Mouse (Mus musculus) left cerebral cortex, postnatal 4 days (tissue): ENCODE data around the gene Ntng1. TPM values are rescaled to one million over a fixed set of nuclear protein-coding genes. Genes with fewer than 3 reads are reported as not detected.

Experiments
- DNase-seq: peaks from one replicate; pipeline ENCODE4 v3.0.0-alpha.2; 2022
- intact Hi-C: fragments of 180-260 bp; cut with DNase I; formaldehyde crosslinking; loops from one replicate; pipeline ENCODE4 v1.15.1; 2025
- total RNA-seq, 2 experiments: library from RNA; stranded (reverse); gene quantifications; 2 replicates each; pipeline ENCODE4 v1.2.3; 2021

The Ntng1 gene
- total RNA-seq, 2 experiments from 2014 or later: 17.9 to 24.3 TPM

DNA sequence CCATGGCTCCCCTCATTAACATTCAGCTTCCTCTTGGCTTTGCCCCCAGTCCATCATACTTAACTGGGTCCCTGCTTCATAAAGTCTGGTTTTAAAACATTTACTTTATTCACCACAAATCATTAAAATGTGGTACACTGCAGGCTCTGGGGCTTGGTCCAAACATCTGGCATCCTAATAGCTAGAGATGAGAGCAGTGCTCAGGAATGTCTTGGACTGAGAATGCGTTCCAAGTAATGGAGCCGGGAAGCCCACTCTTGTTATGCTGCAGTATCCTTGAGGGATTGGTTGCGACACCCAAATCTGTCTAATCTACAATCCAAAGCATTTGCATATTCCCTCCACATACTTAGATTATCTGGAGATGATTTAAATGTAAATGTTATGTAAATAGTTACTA lies 207.5 kb downstream of the Ntng1 start:
- no peak for DNase-seq
- intact Hi-C loops: no loop called here

DNA sequence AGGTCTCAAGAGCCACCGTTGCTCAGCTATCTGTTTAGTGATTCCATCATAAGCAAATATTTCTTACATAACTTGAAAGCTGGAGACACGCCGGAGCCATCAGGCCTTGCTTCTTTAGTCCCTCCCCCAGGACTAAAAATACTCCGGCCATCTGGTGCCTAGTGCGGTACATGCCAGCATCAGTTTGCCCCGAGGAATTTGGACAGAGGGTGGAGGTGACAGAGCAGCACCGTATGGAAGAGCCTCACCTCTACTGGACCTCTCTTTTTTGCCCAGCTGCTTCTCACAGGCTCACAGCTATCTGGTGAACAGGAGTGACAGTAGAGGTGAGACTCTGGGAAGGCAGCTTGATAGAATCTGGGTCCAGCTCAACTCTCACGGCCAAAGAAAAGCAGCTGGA lies 211.6 kb downstream of the Ntng1 start:
- intact Hi-C loops: no loop called here
- peak; percentile 61 for DNase-seq

DNA sequence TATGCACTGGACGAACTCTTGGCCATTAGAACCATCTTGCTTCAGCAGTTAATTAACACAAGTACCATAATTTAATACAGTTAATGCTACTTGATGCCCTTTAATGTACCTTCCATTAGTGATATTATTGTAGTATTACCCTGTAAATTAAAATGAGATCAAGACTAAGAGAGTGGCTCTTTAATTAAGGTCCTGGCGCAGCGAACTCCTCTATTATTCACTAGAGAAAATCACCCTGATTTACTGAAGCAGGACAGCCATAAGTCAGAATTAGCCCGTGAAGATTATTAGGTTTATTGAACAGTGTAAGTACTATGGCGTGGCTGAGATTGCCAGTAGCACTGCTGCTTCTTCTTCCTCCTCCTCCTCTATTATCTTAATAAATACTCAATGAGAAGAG lies 212.8 kb downstream of the Ntng1 start:
- intact Hi-C loops: no loop called here
- no peak for DNase-seq

DNA sequence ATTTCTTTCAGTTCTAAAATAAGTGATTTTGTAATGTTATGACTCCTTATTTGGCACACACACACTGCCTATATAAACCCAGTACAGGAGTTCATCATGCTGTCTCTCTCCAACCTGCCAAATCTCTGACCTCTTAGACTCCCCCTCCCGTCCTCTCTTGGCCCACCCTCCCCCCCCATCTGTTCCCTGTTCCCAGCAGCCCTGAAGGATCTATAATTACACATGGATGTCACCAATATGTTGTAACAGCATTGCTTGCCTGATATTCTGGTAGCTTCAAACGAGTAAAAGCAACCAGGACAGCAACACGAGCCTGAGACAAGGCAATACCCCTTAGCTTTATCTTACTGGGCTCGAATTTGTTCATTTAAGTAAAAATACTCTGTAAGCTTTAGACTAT lies 220.0 kb downstream of the Ntng1 start:
- intact Hi-C loops: no loop called here
- no peak for DNase-seq

DNA sequence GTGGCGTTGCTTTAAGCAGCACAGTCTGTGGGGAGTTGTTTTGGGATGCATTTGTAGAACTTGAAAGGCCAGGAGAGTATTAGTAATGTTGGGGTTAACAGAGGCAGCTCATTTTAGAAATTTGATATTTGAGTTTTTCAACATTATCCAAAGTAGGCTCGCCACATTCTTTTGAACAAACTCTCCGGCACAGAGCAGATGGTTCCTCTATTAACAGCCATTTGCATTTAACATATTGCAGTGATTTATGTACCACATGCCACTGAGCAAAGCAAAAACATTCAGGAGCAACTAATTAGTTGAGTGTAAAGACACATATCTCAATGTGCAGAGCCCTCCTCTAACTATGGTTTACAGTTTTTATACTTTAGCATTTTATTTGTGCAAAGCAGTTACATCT lies 224.8 kb downstream of the Ntng1 start:
- DNase-seq: no peak
- intact Hi-C loops: no loop called here

DNA sequence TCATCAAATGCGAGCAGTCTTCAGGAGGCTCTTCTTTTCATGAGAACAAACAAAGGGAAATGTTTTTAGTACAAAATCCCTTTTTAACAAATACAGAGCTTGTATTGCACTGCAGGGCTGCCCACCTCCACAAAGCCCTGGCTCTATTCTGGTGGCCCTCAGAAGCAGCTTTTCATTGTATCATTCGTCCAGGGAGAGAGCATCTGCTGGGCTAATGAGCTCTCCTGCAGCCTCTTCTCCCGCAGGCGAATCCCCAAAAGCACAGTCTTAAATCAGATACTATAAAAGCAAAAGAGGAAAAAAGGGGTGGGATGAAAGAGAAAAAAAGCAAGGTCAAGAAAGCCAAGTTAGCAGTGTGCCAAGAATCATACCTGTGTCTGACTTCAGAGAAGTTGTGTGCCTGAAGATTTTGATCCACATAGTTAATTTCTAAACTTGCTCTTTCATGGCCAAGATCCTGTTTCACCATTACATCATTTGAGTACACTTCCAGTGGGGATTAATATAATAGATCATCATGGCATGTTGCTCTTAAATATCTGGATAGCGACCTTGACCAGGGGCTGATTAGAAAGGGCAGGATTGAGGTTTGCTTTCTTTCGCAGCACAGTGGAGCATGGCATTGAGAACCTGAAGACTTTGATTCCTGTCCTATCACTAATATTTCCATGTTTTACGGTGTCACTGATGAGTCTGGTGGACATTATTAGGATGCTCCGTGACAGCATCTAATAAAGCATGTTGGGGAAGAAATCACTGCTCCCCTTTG lies 225.7 kb downstream of the Ntng1 start:
- no peak for DNase-seq
- intact Hi-C loops: no loop called here

DNA sequence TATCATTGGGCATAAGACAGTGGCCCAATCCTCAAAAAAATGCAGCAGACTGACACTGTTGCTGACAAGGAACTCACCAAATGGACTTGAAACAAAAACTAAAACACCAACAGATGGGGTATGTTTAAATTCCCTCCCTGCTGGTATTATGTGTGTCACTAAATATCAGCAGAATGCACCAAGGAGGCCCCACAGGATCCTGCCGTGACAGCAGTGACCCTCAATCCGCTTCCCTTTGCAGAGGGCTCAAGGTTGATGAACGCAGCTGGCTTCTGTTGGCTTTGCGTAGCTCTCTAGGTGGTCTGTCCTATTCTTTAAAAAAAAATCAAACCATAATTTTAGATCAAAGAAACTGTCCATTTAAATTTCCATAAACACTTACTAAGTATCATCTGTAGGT lies 226.7 kb downstream of the Ntng1 start:
- DNase-seq: no peak
- intact Hi-C loops: no loop called here

DNA sequence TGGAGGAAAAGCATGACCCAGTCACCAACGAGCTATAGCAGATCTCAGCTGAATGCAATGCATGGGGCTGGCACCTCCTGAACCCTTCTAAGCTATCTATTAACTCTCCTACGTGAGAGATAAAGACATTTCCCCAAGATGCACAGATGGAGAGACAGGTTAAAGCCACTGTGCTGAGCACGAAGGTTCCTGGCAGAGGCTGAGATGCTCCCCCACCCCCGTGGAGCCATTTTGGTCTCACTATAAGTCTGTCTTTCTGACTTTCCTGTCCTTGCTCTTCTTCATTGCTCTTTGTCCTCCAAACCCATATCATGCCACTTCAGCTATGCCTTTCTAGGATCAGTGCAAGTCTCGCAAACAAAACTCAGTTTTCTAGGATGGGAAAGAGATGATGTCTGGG lies 229.6 kb downstream of the Ntng1 start:
- peak; percentile 12 for DNase-seq
- intact Hi-C loops: no loop called here

DNA sequence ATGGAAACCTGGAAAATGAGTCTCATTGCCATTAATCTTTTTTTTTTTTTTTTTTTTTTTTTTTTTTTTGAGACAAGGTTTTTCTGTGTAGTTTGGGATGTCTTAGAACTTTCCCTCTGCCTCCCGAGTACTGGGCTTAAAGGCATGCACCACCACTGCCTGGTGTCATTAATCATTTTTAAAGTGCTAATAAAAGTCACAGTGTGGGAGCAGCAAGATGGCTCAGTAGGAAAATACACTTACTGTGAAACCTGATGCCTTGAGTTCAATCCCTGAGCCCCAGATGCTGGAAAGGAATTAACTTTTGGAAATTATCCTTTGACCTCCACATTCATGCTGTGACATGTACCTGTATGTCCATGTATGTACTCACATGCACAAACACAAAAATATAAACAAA lies 253.2 kb downstream of the Ntng1 start:
- DNase-seq: no peak
- intact Hi-C loops: no loop called here

DNA sequence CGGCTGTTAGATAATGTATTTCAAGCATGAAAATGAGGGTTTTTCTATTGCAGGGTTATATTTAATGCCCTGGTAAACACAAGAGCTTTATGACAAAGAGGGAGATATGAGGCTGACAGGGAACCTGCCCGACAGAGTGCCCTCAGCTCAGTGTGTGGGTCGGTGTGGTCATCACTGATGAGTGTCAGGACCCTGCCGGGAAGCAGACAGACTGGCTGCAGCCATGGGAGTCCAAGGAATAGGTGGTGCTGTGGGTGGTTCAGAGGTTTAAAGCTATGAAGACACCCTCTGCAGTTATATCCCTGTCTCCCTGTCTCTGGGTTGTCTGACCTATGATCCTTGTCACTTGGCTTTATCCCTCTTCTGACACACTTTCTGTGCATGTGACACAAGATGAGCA lies 258.1 kb downstream of the Ntng1 start:
- intact Hi-C loops: no loop called here
- no peak for DNase-seq

DNA sequence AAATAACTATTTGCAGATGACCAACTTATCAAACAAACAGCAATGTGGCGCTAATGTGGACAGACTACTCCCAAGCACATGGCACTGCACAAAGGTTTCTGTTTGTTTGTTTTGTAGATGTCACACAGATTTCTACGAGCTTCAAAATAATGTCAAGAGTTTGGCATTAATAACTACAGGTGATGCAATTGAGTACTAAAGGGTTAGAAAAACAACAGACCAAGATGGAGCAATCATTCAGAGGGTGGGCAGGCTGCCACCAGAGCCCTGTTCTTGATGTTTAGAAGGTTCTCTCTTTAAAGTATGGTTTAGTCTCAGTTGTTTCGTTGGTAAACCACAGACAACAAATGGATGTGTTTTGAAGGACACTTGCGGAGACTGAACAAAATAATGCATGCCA lies 264.8 kb downstream of the Ntng1 start:
- intact Hi-C loops: no loop called here
- no peak for DNase-seq

DNA sequence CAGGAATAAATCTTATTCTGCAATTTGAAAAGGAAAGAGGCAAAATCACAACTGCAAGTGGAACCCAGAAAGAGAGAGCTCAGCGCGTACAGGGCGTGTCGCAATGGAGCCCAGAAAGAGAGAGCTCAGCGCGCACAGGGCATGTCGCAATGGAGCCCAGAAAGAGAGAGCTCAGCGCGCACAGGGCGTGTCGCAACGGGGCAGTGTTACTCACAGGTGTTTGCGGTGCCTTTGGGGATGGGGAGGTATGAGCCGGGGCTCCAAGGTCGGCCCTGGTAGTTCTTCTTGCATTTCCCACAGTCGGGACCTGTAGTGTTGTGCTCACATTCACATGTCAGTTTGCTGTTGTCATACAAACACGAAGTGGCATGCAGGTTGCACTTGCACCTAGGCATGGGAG lies 271.8 kb downstream of the Ntng1 start:
- DNase-seq: no peak
- intact Hi-C loops: no loop called here

DNA sequence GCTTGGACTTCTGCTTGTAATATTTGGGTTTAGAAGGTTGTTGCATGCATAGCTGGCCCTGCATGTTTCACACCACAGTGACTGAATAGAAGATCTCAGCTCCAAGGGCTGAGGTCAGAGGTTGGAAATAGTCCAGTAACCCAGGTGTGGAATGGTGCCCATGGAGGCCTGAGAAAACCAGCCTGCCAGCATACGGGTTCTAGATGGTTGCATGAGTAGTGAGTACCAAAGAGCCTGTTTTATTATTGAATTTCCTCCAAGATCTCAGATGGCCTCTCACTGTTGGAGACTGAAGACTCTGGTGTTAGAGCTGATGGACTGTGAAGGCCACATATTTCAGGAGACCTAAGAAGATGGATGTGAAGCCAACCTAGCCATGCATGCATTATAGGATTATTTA lies 285.5 kb downstream of the Ntng1 start:
- peak; percentile 78 for DNase-seq
- intact Hi-C loops: no loop called here

DNA sequence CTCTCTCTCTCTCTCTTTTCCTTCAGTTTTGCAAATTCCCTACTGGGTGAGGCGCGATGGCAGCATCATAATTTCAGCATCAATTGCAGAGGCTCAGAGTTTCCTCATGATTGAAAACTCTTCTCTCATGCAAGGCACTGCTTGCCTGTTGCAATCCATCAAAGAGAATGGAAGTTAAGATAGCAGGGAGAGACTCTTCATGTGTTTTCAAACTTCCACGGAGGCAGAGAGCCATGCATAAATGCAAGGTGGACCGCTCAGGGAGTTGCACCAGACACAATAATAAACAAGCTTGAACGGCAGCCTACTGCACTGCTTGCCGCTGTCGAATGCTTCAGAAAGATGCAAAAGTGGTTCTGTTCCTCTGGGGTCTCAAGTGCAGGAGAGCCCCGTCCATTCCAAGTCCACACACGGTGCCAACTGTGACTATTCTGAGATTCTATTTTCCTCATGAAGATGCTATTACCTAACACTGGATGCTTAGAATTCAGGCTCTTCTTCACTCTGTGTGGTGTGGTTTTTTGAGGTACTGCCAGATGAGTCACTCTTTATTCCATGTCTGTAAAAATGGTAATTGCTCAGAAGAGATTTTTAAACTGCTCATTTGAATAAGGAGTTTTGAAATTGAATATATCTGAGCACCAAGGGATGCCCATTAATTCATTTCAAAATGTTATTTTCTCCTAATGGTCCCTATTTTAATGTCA lies 289.2 kb downstream of the Ntng1 start:
- intact Hi-C loops: no loop called here
- no peak for DNase-seq

DNA sequence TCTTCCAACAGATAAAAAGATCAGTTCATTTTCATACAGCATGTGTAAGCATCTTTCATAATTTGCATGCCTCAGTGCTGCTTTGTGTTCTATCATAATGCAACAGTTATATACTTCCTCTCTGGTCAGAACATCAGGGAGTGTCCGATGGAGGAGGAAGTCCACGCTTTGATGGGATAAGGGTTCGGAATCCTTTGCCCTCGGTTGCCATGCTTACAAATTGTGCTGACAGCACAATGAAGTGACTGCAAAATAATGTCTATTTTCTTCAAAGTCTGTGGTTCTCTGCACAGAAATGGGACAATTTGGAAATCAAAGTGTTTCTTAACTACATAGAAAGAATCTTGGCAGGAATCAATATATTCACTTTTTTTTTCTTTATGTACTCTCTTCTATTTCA lies 297.2 kb downstream of the Ntng1 start:
- DNase-seq: no peak
- intact Hi-C loops: no loop called here

DNA sequence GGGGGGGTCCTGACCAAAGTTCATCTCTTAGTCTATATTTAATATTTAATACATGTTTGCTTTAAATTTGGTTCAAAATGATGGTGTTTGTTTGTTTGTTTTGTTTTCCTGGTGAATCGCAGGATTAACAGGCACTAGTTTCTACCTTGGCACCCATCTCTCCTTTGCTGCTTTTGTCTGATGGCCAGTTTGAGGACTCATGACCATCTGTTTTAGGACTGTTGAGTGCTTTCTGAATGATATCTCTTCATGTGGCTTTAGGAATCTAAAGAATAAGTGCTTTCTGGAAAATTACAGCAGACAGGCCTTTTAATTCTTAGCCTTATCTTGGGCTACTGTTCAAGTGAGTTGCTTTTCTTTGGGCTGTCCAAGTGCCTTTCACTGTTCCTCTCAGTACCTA lies 318.0 kb downstream of the Ntng1 start:
- intact Hi-C loops: no loop called here
- no peak for DNase-seq

DNA sequence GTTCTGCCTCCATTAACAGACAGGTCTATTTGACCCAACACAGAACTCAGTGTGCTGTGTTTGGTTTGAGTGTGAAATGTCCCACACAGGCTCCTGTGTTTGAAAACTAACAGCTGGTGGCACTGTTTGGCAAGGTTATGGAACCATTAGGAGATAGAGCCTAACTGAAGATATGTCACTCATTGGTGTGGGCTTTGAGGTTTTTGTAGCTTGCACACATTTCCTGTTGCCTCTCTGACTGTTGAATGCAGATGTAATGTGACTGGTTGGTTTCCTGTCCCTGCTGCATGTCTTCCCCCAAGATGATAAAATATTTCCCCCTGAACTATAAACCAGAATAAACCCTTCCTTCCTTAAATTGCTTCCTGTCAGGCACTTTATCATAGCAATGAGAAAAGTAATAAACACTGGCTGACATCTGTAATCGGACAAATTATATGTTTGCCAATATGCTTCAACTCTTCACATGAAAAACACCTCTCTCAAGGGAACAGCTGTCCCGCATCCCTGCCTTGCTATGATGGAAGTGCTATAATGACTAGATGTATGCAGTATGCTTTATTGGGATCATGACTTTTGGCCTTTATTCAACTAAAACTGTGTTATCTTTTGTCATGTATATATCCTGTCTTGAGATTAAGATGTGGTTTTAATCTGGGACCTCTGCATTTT lies 320.9 kb downstream of the Ntng1 start:
- intact Hi-C loops: no loop called here

DNA sequence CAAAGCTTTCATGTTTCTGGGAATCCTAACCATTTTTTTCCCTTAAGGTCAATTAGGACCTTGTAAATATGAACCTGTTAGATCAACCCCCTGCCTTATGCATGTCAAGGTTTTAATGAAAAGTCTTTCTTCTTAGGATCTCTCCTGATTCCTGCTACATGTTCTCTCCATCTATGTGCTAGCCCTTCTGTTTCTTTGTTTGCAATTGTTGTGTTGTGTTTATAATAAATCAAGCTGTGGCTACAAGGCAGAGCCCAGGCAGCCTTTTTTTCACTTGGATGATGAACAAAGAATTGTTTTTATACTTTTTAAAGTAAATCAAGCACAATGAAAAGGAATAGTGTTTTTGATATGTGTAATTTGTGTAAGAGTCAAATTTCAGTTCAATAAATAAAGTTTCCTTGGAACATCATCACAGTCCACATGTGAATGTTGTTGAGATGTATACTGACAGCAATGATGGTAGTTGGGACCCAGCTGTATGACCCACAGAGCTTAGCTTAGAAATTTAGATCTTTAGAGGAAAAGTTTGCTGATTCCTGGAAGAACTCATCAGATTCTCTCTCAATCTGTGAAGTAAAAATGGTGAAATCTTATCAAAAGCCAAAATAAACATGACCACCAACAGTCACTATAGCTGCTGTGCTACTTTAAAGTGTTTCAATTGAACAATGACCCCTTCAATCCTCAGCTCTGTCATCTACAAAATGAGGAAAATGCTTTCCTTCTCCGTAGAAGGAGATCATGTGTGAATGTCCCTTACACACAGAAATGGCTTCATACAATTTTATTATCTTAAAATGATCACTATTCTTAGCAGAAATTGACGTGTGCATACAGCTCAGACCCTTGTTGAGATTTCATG lies 324.8 kb downstream of the Ntng1 start:
- DNase-seq: no peak
- intact Hi-C loops: no loop called here

More for the DNA sequence above, 320.9 kb downstream of the Ntng1 start:
- no peak for DNase-seq

DNA sequence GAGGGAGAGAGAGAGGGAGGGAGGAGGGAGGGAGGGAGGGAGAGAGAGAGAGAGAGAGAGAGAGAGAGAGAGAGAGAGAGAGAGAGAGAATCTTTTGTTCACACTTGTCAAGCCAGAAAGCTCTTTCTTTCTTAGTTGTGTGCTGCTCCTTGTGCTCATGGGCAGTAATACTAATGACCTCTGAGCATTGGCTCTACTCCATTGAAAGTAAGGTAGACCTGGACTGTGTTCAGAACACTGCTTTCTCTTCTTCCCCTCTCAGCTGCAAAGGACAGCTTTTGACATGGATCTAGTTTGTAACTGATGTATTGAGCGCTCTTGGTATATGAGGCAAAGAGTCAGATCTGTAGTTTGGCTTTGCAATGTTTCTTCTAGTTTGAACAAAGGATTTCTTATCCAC lies 334.7 kb downstream of the Ntng1 start:
- intact Hi-C loops: no loop called here
- DNase-seq: no peak

DNA sequence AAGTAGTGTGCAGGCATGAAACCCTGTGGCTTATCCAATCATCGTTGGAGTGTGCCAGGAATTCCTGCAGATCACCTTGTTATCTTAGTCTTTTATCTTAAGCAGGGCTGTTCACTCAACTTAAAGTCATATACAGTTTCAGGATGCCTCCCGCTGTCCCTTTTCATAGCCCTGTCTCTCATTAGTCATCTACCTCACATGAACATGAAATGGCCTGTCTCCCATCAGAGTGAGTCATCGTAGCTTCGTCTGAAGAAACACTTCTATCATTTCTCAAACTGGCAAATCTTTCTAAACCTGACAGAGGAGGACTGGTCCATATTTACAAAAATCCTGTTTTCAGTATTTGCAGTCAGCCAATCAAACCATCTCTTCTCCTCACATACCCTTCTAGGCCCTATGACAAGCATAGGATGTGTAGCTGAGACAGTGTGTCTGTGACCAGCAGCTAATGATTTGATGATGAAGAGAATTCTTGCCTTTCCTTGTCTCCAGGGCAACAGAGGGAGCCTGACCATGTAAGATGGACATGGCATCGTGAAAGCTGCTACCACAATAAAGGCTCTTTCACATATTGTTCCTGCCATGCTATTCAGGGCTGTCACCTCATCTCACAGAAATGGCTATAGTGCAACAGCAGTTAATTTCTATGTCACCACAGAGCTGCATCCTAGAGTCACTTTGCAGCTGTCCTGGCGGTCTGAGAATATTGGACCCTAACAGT lies 336.4 kb downstream of the Ntng1 start:
- no peak for DNase-seq
- intact Hi-C loops: no loop called here
